Mouse (Mus musculus): ENCODE data around the gene Acp5. TPM values are rescaled to one million over a fixed set of nuclear protein-coding genes. Genes with fewer than 3 reads are reported as not detected.
A peak's percentile ranks its signal among the peaks of the same experiment; 100 is the strongest.

The Acp5 gene
- total and polyA plus RNA-seq, 3 experiments = 0.34 TPM; not detected in 2

- no peak overlapping the region for H3K9ac ChIP-seq (ENCODE audit: insufficient read depth, low read depth)
- no peak overlapping the region for H3K4me3 ChIP-seq (replicated peaks in 1 of 3; ENCODE audit: low read depth in 2 of 3, low read length in 2 of 3, poor library complexity in 1 of 3)
- TF ChIP-seq MXI1 (IDR thresholded peaks at IDR 0.05; ENCODE audit: low read depth, low read length) (no peak), USF2 (conservative IDR thresholded peaks at IDR 0.05; ENCODE audit: low read depth, low read length) (no peak), USF1 (IDR thresholded peaks at IDR 0.05; ENCODE audit: low read depth, low read length) (no peak), HCFC1 (IDR thresholded peaks at IDR 0.05; ENCODE audit: low read depth, low read length) (no peak), ZMIZ1 (IDR thresholded peaks at IDR 0.05; ENCODE audit: low read depth, low read length) (no peak), GABPA (IDR thresholded peaks at IDR 0.05; ENCODE audit: insufficient replicate concordance, low read depth, low read length) (no peak), MAX (IDR thresholded peaks at IDR 0.05; ENCODE audit: low read length) (no peak), CTCF (conservative IDR thresholded peaks at IDR 0.05 in 1 of 2, IDR thresholded peaks at IDR 0.05 in 1 of 2; ENCODE audit: low read depth in 2 of 2, low read length in 2 of 2) (no peak), SMC3 (IDR thresholded peaks at IDR 0.05; ENCODE audit: low read depth, low read length) (no peak)
- peaks cover 13% of the 10 kb centered on the region for H3K9me3 ChIP-seq (replicated peaks; ENCODE audit: low read length)
- no peak overlapping the region for H3K4me2 ChIP-seq (ENCODE audit: insufficient read depth, low read depth, poor library complexity, severe bottlenecking)
- peaks cover 2% of the 10 kb centered on the region for H3K27me3 ChIP-seq (replicated peaks)
- dilution Hi-C loops (cut with MboI; ENCODE audit: extremely low pct_ligation_motif_present, extremely low pct_unique_long_range_greater_than_20kb, low sequenced_read_pairs) = no loop called here
- H3K4me1 ChIP-seq (ENCODE audit: control insufficient read depth in 1 of 2, insufficient read depth in 2 of 2) = peaks cover 4 to 7% of the 10 kb centered on the region in 2 experiments
- no peak for DNase-seq (ENCODE audit: extremely low read depth)
- peaks cover 0 to 8% of the 10 kb centered on the region in 2 experiments for H3K36me3 ChIP-seq (replicated peaks in 1 of 2; ENCODE audit: control insufficient read depth in 1 of 2, insufficient read depth in 1 of 2, low read length in 1 of 2)
- H3K79me2 ChIP-seq (replicated peaks; ENCODE audit: control insufficient read depth, extremely low read depth, insufficient read depth, poor library complexity, severe bottlenecking) = no peaks in the 10 kb centered on the region
- in situ Hi-C loops (cut with MboI; ENCODE audit: low pct_ligation_motif_present, low pct_unique_long_range_greater_than_20kb, low sequenced_read_pairs) = no loop called here
- no peak overlapping the region for H3K27ac ChIP-seq (ENCODE audit: insufficient read depth, low read depth)
These were observed 26.8 kb upstream of the Acp5 start for GRCm38 (mm10) chr9:22162305-22162704.

GRCm38 (mm10) chr9:22161299-22161698, 25.8 kb upstream of the Acp5 start:
- H3K27ac ChIP-seq (ENCODE audit: insufficient read depth, low read depth) = no peak overlapping the region
- peaks cover 4 to 11% of the 10 kb centered on the region in 2 experiments for H3K4me1 ChIP-seq (ENCODE audit: control insufficient read depth in 1 of 2, insufficient read depth in 2 of 2)
- dilution Hi-C loops (cut with MboI; ENCODE audit: extremely low pct_ligation_motif_present, extremely low pct_unique_long_range_greater_than_20kb, low sequenced_read_pairs) = no loop called here

GRCm38 (mm10) chr9:22157516-22158265, 22.2 kb upstream of the Acp5 start:
- TF ChIP-seq MXI1 (IDR thresholded peaks at IDR 0.05; ENCODE audit: low read depth, low read length) (no peak), ZKSCAN1 (IDR thresholded peaks at IDR 0.05; ENCODE audit: borderline replicate concordance, low read depth, low read length) (no peak), TCF12 (IDR thresholded peaks at IDR 0.05; ENCODE audit: low read depth, low read length) (no peak), KAT2A (IDR thresholded peaks at IDR 0.05; ENCODE audit: insufficient replicate concordance, low read length) (no peak), CHD1 (IDR thresholded peaks at IDR 0.05; ENCODE audit: low read depth, low read length) (no peak), CHD2 (IDR thresholded peaks at IDR 0.05; ENCODE audit: low read length) (no peak), USF1 (IDR thresholded peaks at IDR 0.05; ENCODE audit: low read depth, low read length) (no peak), POLR2A (IDR thresholded peaks at IDR 0.05; ENCODE audit: low read depth, low read length) (no peak), MAFK (IDR thresholded peaks at IDR 0.05; ENCODE audit: insufficient replicate concordance, low read length) (no peak)
- Histone ChIP-seq H3K9me3 (replicated peaks; ENCODE audit: low read length) (peaks cover 3% of the 10 kb centered on the region), H3K27ac (ENCODE audit: insufficient read depth, low read depth) (no peak overlapping the region), H3K4me1 (ENCODE audit: control insufficient read depth in 1 of 2, insufficient read depth in 2 of 2) (peaks cover 4 to 21% of the 10 kb centered on the region in 2 experiments), H3K36me3 (replicated peaks in 1 of 2; ENCODE audit: control insufficient read depth in 1 of 2, insufficient read depth in 1 of 2, low read length in 1 of 2) (peaks cover 0 to 8% of the 10 kb centered on the region in 2 experiments), H3K4me2 (ENCODE audit: insufficient read depth, low read depth, poor library complexity, severe bottlenecking) (peak overlapping the region; percentile 41), H3K27me3 (replicated peaks) (no peaks in the 10 kb centered on the region), H3K4me3 (replicated peaks in 1 of 3; ENCODE audit: low read depth in 2 of 3, low read length in 2 of 3, poor library complexity in 1 of 3) (peak overlapping the region in 1 of 3 experiments; percentile 85), H3K9ac (ENCODE audit: insufficient read depth, low read depth) (peak overlapping the region; percentile 80), H3K79me2 (replicated peaks; ENCODE audit: control insufficient read depth, extremely low read depth, insufficient read depth, poor library complexity, severe bottlenecking) (no peaks in the 10 kb centered on the region)
- no peak for DNase-seq (ENCODE audit: extremely low read depth)
- in situ Hi-C loops (cut with MboI; ENCODE audit: low pct_ligation_motif_present, low pct_unique_long_range_greater_than_20kb, low sequenced_read_pairs) = loop anchor here (5.0 to 10.0 kb wide), 5 partner anchors 35 to 235 kb away; partner anchors contain the start of genes Gm49318 and Zfp653
- dilution Hi-C loops (cut with MboI; ENCODE audit: extremely low pct_ligation_motif_present, extremely low pct_unique_long_range_greater_than_20kb, low sequenced_read_pairs) = no loop called here

More at GRCm38 (mm10) chr9:22161299-22161698, 25.8 kb upstream of the Acp5 start:
- DNase-seq (ENCODE audit: extremely low read depth) = no peak
- in situ Hi-C loops (cut with MboI; ENCODE audit: low pct_ligation_motif_present, low pct_unique_long_range_greater_than_20kb, low sequenced_read_pairs) = no loop called here
- no peak for TF ChIP-seq ETS1 (conservative IDR thresholded peaks at IDR 0.05; ENCODE audit: low read depth, low read length)
- TF ChIP-seq POLR2AphosphoS2 (IDR thresholded peaks at IDR 0.05; ENCODE audit: low read depth, low read length) = no peak
- no peak for TF ChIP-seq UBTF (IDR thresholded peaks at IDR 0.05; ENCODE audit: low read depth, low read length)
- TF ChIP-seq ELF1 (IDR thresholded peaks at IDR 0.05; ENCODE audit: low read depth, low read length) = no peak
- TF ChIP-seq ZMIZ1 (IDR thresholded peaks at IDR 0.05; ENCODE audit: low read depth, low read length) = no peak
- TF ChIP-seq TCF12 (IDR thresholded peaks at IDR 0.05; ENCODE audit: low read depth, low read length) = no peak
- no peak for TF ChIP-seq RAD21 (IDR thresholded peaks at IDR 0.05; ENCODE audit: low read depth, low read length)
- TF ChIP-seq MXI1 (IDR thresholded peaks at IDR 0.05; ENCODE audit: low read depth, low read length) = no peak
- Histone ChIP-seq H3K9ac (ENCODE audit: insufficient read depth, low read depth) (no peak overlapping the region), H3K27me3 (replicated peaks) (peaks cover 2% of the 10 kb centered on the region), H3K79me2 (replicated peaks; ENCODE audit: control insufficient read depth, extremely low read depth, insufficient read depth, poor library complexity, severe bottlenecking) (no peaks in the 10 kb centered on the region), H3K4me3 (replicated peaks in 1 of 3; ENCODE audit: low read depth in 2 of 3, low read length in 2 of 3, poor library complexity in 1 of 3) (no peak overlapping the region), H3K4me2 (ENCODE audit: insufficient read depth, low read depth, poor library complexity, severe bottlenecking) (no peak overlapping the region), H3K9me3 (replicated peaks; ENCODE audit: low read length) (peaks cover 4% of the 10 kb centered on the region), H3K36me3 (replicated peaks in 1 of 2; ENCODE audit: control insufficient read depth in 1 of 2, insufficient read depth in 1 of 2, low read length in 1 of 2) (peaks cover 0 to 8% of the 10 kb centered on the region in 2 experiments)

Data from CH12.LX (cell line).